Mouse (Mus musculus) lung, postnatal 0 days (tissue): Measurements from ENCODE around the gene Zfp644. TPM values are rescaled to one million over a fixed set of nuclear protein-coding genes. Genes with fewer than 3 reads are reported as not detected.

Experiments used
- ATAC-seq: fragments of 200-750 bp; cut with Nextera tagmentation; 2 replicates; pipeline ENCODE4 v1.8.0; 2017; ENCODE audit warnings: moderate library complexity
- DNase-seq: peaks from one replicate; pipeline ENCODE4 v3.0.0-alpha.2; 2016; ENCODE audit warnings: low spot score
- H3K27ac ChIP-seq: fragments of 300-500 bp; sonication (generic); 2 replicates; pipeline ENCODE4 v1.5.1; 2014; ENCODE audit warnings: antibody characterized with exemption, mild to moderate bottlenecking, low read length, mixed read lengths
- H3K27me3 ChIP-seq: fragments of 300-500 bp; sonication (generic); replicated peaks from 2 replicates; pipeline ENCODE4 v1.6.1; 2014; ENCODE audit warnings: low read length, mixed read lengths; ENCODE audit not compliant: insufficient read depth
- H3K36me3 ChIP-seq: fragments of 300-500 bp; sonication (generic); 2 replicates; pipeline ENCODE4 v1.6.1; 2014; ENCODE audit warnings: low read length, mixed read lengths; ENCODE audit not compliant: insufficient read depth
- H3K4me1 ChIP-seq: fragments of 300-500 bp; sonication (generic); 2 replicates; pipeline ENCODE4 v1.6.1; 2014; ENCODE audit warnings: antibody characterized with exemption, low read depth, low read length, mixed read lengths; ENCODE audit not compliant: insufficient read depth
- H3K4me2 ChIP-seq: fragments of 300-500 bp; sonication (generic); replicated peaks from 2 replicates; pipeline ENCODE4 v1.6.1; 2014; ENCODE audit warnings: low read depth, mild to moderate bottlenecking, low read length, moderate library complexity, mixed read lengths
- H3K4me3 ChIP-seq: fragments of 300-500 bp; sonication (generic); 2 replicates; pipeline ENCODE4 v1.5.1; 2014; ENCODE audit warnings: low read depth, low read length
- H3K9ac ChIP-seq: fragments of 300-500 bp; sonication (generic); replicated peaks from 2 replicates; pipeline ENCODE4 v1.6.1; 2014; ENCODE audit warnings: low read depth, mild to moderate bottlenecking
- H3K9me3 ChIP-seq: fragments of 300-500 bp; sonication (generic); 2 replicates; pipeline ENCODE4 v1.6.1; 2016; ENCODE audit warnings: low read length, mixed read lengths
- CTCF ChIP-seq: IDR thresholded peaks from 2 replicates; pipeline ENCODE4 v1.5.1; 2016; ENCODE audit warnings: antibody characterized with exemption, mild to moderate bottlenecking
- EP300 ChIP-seq: IDR thresholded peaks from 2 replicates; pipeline ENCODE4 v1.6.1; 2016; ENCODE audit warnings: antibody characterized with exemption, mild to moderate bottlenecking, control low read depth
- WGBS: fragments of 180-500 bp; shearing (Covaris S2); extraction: QIAGEN DNeasy Blood & Tissue Kit; methylation state at CpG from one replicate; pipeline ENCODE4 v1.1.7; 2014; 5-methylcytosine and 5-hydroxymethylcytosine counted together
- polyA plus RNA-seq: library from polyadenylated mRNA; unstranded; fragments of >200 nt; fragmentation: Nextera tagmentation; extraction: Ambion mirVana; gene quantifications from 2 replicates; pipeline ENCODE4 v1.2.1, GENCODE M21; 2015

The Zfp644 gene
- polyA plus RNA-seq, 1 experiment from 2014 or later: 57.2 TPM

DNA sequence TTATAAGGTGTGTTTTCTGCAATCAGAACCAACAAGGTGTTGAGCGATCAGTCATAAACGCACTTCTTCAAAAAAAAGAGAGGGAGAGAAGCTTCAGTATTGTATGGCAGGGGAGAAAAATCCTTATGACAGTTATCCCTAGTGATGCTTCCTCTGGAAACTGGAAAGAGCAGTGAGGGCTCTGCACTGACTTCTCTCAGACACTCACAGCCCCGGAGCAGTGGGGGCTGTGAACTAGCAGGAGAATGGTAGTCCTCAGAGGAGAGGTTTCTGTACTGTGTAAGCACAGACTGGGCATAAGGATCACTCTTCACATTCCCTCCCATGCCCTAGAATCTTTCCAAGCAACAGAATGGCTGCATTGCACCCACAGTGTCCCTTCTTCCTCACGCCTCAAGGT lies 122.0 kb downstream of the Zfp644 start:
- no peaks in the 10 kb centered on the region for H3K36me3 ChIP-seq

DNA sequence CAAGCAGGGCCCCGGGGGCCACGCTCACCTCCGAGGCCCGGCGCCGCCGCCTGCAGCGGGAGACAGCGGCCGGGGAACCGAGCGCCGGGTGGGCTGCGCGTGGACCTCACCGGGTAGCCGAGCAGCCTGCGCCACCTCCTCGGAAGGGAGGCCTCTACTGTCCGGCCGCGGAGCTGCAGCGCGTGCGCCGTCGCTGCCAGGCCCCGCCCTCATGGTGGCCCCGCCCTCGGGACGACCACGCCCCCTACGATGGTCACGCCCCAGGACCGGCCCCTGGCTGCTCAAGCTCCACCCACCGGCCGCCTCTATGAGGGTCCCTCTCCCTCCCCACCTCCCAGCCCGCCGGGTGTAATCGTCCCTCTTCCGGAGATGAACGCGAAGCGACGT lies 122.5 kb downstream of the Zfp644 start:
- Histone ChIP-seq H3K36me3 (no peaks in the 10 kb centered on the region), H3K4me3 (peak overlapping the region; percentile 53), H3K27me3 (no peaks in the 10 kb centered on the region; the same call in 1 of the 2 replicates), H3K4me1 (0 out of 2 replicates have a peak, but pooled peaks cover 3% of the 10 kb centered on the region), H3K27ac (no peak overlapping the region), H3K9ac (peak overlapping the region; percentile 29; the same call in 1 of the 2 replicates), H3K9me3 (no peaks in the 10 kb centered on the region), H3K4me2 (peak overlapping the region; percentile 99)
- WGBS: under 1% methylated on average over 27 of the region's 45 CpGs
- TF ChIP-seq CTCF: peak; percentile 75
- no peak for TF ChIP-seq EP300
- ATAC-seq: peak; percentile 95
- peak; percentile 82 for DNase-seq

More for the DNA sequence above, 122.0 kb downstream of the Zfp644 start:
- no peak for ATAC-seq
- Histone ChIP-seq H3K4me1 (0 out of 2 replicates have a peak, but pooled peaks cover 3% of the 10 kb centered on the region), H3K9ac (no peak overlapping the region), H3K4me2 (peak overlapping the region; percentile 99; the same call in 1 of the 2 replicates), H3K9me3 (no peaks in the 10 kb centered on the region), H3K27me3 (no peaks in the 10 kb centered on the region; the same call in 1 of the 2 replicates), H3K4me3 (no peak overlapping the region), H3K27ac (no peak overlapping the region)
- DNase-seq: peak; percentile 6
- no peak for TF ChIP-seq CTCF
- TF ChIP-seq EP300: no peak
- WGBS: 29% methylated on average over 4 of the region's 4 CpGs

DNA sequence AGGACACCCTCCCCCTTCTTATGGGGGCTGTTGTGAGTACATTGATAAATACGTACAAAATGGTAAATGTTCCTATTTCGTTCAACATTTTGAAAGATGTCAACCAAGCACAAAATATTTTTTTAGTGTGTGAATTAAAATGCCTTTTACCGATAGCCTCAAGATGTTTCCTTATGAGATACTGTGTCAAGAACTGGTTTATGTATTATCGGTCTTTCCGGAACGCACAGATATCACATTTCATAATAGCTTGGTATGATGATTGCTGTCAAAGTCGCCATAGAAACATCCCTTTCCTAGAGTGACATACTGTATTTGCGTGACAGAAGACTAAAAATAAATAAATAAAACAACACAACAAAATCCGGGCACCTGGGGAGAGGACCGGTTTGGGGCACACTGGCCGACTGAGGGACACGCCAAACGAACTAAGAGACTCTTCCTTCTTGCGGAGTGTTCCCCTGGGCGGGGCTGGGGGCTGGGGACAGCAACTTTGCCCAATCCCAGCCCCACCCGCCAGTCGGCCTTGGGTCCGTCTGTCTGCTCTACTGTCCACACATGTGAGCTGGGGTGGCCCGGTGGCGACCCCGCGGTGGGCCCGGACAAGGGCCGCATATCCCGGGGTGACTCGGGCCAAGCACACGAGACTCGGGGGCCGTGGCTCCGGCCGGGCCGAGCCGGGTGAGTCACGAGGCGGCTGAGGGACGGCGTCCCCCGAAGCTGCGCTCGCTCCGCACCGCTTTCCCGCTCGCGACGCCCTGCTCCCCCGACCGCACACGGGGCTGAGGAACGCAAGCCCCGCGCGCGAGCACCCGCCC lies 123.1 kb downstream of the Zfp644 start:
- Histone ChIP-seq H3K9me3 (no peaks in the 10 kb centered on the region), H3K9ac (peak overlapping the region; percentile 29; the same call in 1 of the 2 replicates), H3K4me1 (0 out of 2 replicates have a peak, but pooled peaks cover 3% of the 10 kb centered on the region), H3K27me3 (no peaks in the 10 kb centered on the region; the same call in 1 of the 2 replicates), H3K4me3 (peak overlapping the region; percentile 53), H3K4me2 (peak overlapping the region; percentile 99), H3K36me3 (no peaks in the 10 kb centered on the region), H3K27ac (no peak overlapping the region)
- ATAC-seq: peak; percentile 70
- no peak for TF ChIP-seq EP300
- TF ChIP-seq CTCF: no peak
- 4% methylated on average over 46 of the region's 55 CpGs for WGBS
- DNase-seq: peak; percentile 19

Other genes starting within 250 kb of the Zfp644 start
- gene Barhl2, start 239.1 kb downstream of the Zfp644 start, polyA plus RNA-seq: not detected in 2 replicates
- not detected in 2 replicates for gene Gm17304, start 88.2 kb downstream of the Zfp644 start, polyA plus RNA-seq
- 0.08 and 0.10 TPM in 2 replicates for gene Hfm1, start 229.0 kb upstream of the Zfp644 start, polyA plus RNA-seq